Mouse (Mus musculus): Measurements from ENCODE around the gene Itga10. TPM values are rescaled to one million over a fixed set of nuclear protein-coding genes. Genes with fewer than 3 reads are reported as not detected.

The Itga10 gene
- total and polyA plus RNA-seq, 3 experiments = 0.36 to 1.2 (median 1.0) TPM

GRCm38 (mm10) chr3:96674442-96674841 lies 29.1 kb downstream of the Itga10 start (continued):
- TF ChIP-seq ETS1 (conservative IDR thresholded peaks at IDR 0.05; ENCODE audit: low read depth, low read length) (peak; percentile 96), TBP (conservative IDR thresholded peaks at IDR 0.05; ENCODE audit: low read depth, low read length) (no peak), IRF4 (IDR thresholded peaks at IDR 0.05; ENCODE audit: low read depth, low read length) (peak; percentile 80), MAZ (IDR thresholded peaks at IDR 0.05; ENCODE audit: low read depth, low read length) (peak; percentile 93), USF1 (IDR thresholded peaks at IDR 0.05; ENCODE audit: low read depth, low read length) (peak; percentile 69)

- dilution Hi-C loops (cut with MboI; ENCODE audit: extremely low pct_ligation_motif_present, extremely low pct_unique_long_range_greater_than_20kb, low sequenced_read_pairs) = no loop called here
- in situ Hi-C loops (cut with MboI; ENCODE audit: low pct_ligation_motif_present, low pct_unique_long_range_greater_than_20kb, low sequenced_read_pairs) = no loop called here
Observed at GRCm38 (mm10) chr3:96675171-96675570, 29.8 kb downstream of the Itga10 start.

DNA sequence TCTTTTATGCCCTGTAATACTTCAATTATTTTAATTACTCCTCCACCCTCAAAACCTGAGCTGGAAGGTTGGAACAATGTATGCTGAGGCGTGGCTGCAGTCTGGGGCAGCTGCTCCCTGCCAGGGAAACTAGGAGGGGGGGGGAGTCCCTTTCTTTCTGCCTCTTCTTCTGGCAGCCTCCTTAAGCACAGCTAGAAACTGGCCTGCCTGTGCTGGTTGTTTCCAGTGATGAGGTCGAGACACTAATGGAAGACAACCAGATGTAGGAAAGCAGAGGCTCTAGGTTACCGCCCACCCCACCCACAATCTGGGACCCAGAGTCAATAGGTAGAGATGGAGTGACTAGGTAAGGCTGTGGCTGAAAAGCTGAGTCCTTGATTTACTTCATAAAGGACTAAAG lies 30.3 kb downstream of the Itga10 start:
- H3K4me1 ChIP-seq (ENCODE audit: control insufficient read depth in 1 of 2, insufficient read depth in 2 of 2) = peaks cover 40 to 61% of the 10 kb centered on the region in 2 experiments
- peak; percentile 44 for DNase-seq (ENCODE audit: extremely low read depth)
- TF ChIP-seq ELF1 (IDR thresholded peaks at IDR 0.05; ENCODE audit: low read depth, low read length) (no peak), IRF4 (IDR thresholded peaks at IDR 0.05; ENCODE audit: low read depth, low read length) (no peak), MAZ (IDR thresholded peaks at IDR 0.05; ENCODE audit: low read depth, low read length) (0 out of 2 replicates have a peak, but pooled peaks have one; percentile 23), TCF12 (IDR thresholded peaks at IDR 0.05; ENCODE audit: low read depth, low read length) (peak; percentile 52; the same call in 1 of the 2 replicates), CHD2 (IDR thresholded peaks at IDR 0.05; ENCODE audit: low read length) (no peak; the same call in 1 of the 2 replicates), ZKSCAN1 (IDR thresholded peaks at IDR 0.05; ENCODE audit: borderline replicate concordance, low read depth, low read length) (no peak), USF2 (conservative IDR thresholded peaks at IDR 0.05; ENCODE audit: low read depth, low read length) (no peak), PAX5 (IDR thresholded peaks at IDR 0.05; ENCODE audit: low read length) (no peak), ZMIZ1 (IDR thresholded peaks at IDR 0.05; ENCODE audit: low read depth, low read length) (no peak), BHLHE40 (IDR thresholded peaks at IDR 0.05; ENCODE audit: low read depth, low read length) (no peak), UBTF (IDR thresholded peaks at IDR 0.05; ENCODE audit: low read depth, low read length) (no peak), MXI1 (IDR thresholded peaks at IDR 0.05; ENCODE audit: low read depth, low read length) (no peak), SIN3A (IDR thresholded peaks at IDR 0.05; ENCODE audit: low read length) (no peak; the same call in 1 of the 2 replicates), RAD21 (IDR thresholded peaks at IDR 0.05; ENCODE audit: low read depth, low read length) (no peak), ETS1 (conservative IDR thresholded peaks at IDR 0.05; ENCODE audit: low read depth, low read length) (peak; percentile 24; the same call in 1 of the 2 replicates), E2F4 (IDR thresholded peaks at IDR 0.05; ENCODE audit: insufficient replicate concordance, low read depth, low read length) (no peak), KAT2A (IDR thresholded peaks at IDR 0.05; ENCODE audit: insufficient replicate concordance, low read length) (no peak), RCOR1 (conservative IDR thresholded peaks at IDR 0.05; ENCODE audit: low read depth, low read length) (no peak), HCFC1 (IDR thresholded peaks at IDR 0.05; ENCODE audit: low read depth, low read length) (no peak), CHD1 (IDR thresholded peaks at IDR 0.05; ENCODE audit: low read depth, low read length) (no peak), ZC3H11A (IDR thresholded peaks at IDR 0.05; ENCODE audit: low read depth, low read length) (no peak)
- H3K27me3 ChIP-seq (replicated peaks) = peaks cover 10% of the 10 kb centered on the region
- H3K9me3 ChIP-seq (replicated peaks; ENCODE audit: low read length) = no peaks in the 10 kb centered on the region
- 0 out of 2 replicates have a peak overlapping the region, but pooled peaks have one; percentile 2 for H3K9ac ChIP-seq (ENCODE audit: insufficient read depth, low read depth)
- H3K27ac ChIP-seq (ENCODE audit: insufficient read depth, low read depth) = peak overlapping the region; percentile 67
- in situ Hi-C loops (cut with MboI; ENCODE audit: low pct_ligation_motif_present, low pct_unique_long_range_greater_than_20kb, low sequenced_read_pairs) (no loop called here), dilution Hi-C loops (cut with MboI; ENCODE audit: extremely low pct_ligation_motif_present, extremely low pct_unique_long_range_greater_than_20kb, low sequenced_read_pairs) (no loop called here)
- peak overlapping the region; percentile 45 for H3K4me2 ChIP-seq (ENCODE audit: insufficient read depth, low read depth, poor library complexity, severe bottlenecking)
- H3K4me3 ChIP-seq (replicated peaks in 1 of 3; ENCODE audit: low read depth in 2 of 3, low read length in 2 of 3, poor library complexity in 1 of 3) = no peak overlapping the region
- H3K36me3 ChIP-seq (replicated peaks in 1 of 2; ENCODE audit: control insufficient read depth in 1 of 2, insufficient read depth in 1 of 2, low read length in 1 of 2) = no peaks in the 10 kb centered on the region
- H3K79me2 ChIP-seq (replicated peaks; ENCODE audit: control insufficient read depth, extremely low read depth, insufficient read depth, poor library complexity, severe bottlenecking) = no peaks in the 10 kb centered on the region

More at GRCm38 (mm10) chr3:96675171-96675570, 29.8 kb downstream of the Itga10 start:
- Histone ChIP-seq H3K27ac (ENCODE audit: insufficient read depth, low read depth) (peak overlapping the region; percentile 62; the same call in 1 of the 2 replicates), H3K9me3 (replicated peaks; ENCODE audit: low read length) (no peaks in the 10 kb centered on the region), H3K4me3 (replicated peaks in 1 of 3; ENCODE audit: low read depth in 2 of 3, low read length in 2 of 3, poor library complexity in 1 of 3) (no peak overlapping the region), H3K9ac (ENCODE audit: insufficient read depth, low read depth) (0 out of 2 replicates have a peak overlapping the region, but pooled peaks have one; percentile 2), H3K36me3 (replicated peaks in 1 of 2; ENCODE audit: control insufficient read depth in 1 of 2, insufficient read depth in 1 of 2, low read length in 1 of 2) (no peaks in the 10 kb centered on the region), H3K4me2 (ENCODE audit: insufficient read depth, low read depth, poor library complexity, severe bottlenecking) (peak overlapping the region; percentile 63), H3K4me1 (ENCODE audit: control insufficient read depth in 1 of 2, insufficient read depth in 2 of 2) (peaks cover 35 to 61% of the 10 kb centered on the region in 2 experiments), H3K27me3 (replicated peaks) (peaks cover 12% of the 10 kb centered on the region), H3K79me2 (replicated peaks; ENCODE audit: control insufficient read depth, extremely low read depth, insufficient read depth, poor library complexity, severe bottlenecking) (no peaks in the 10 kb centered on the region)
- TF ChIP-seq HCFC1 (IDR thresholded peaks at IDR 0.05; ENCODE audit: low read depth, low read length) (no peak), MXI1 (IDR thresholded peaks at IDR 0.05; ENCODE audit: low read depth, low read length) (no peak), JUN (IDR thresholded peaks at IDR 0.05; ENCODE audit: insufficient read depth, low read depth, low read length) (no peak), ELF1 (IDR thresholded peaks at IDR 0.05; ENCODE audit: low read depth, low read length) (peak; percentile 53), TBP (conservative IDR thresholded peaks at IDR 0.05; ENCODE audit: low read depth, low read length) (0 out of 2 replicates have a peak, but pooled peaks have one; percentile 52), ETS1 (conservative IDR thresholded peaks at IDR 0.05; ENCODE audit: low read depth, low read length) (no peak)
- no peak for DNase-seq (ENCODE audit: extremely low read depth)

All from CH12.LX (cell line).